Mouse (Mus musculus) CD4-positive, CD25-positive, alpha-beta regulatory T cell, adult 9 weeks (primary cell): ENCODE data around the gene Ly6g5c. TPM values are rescaled to one million over a fixed set of nuclear protein-coding genes. Genes with fewer than 3 reads are reported as not detected.

ENCODE experiments used
- polyA plus RNA-seq: library from polyadenylated mRNA; unstranded; fragments of 100-300 nt; shearing (Covaris generic); gene quantifications from one replicate; pipeline ENCODE4 v1.2.1, GENCODE M21; 2017

Ly6g5c gene
- polyA plus RNA-seq, 1 experiment from 2014 or later, result not detected

Other genes starting within 250 kb of the Ly6g5c start
- 2.2 TPM for gene Cfb, start 245.8 kb upstream of the Ly6g5c start, polyA plus RNA-seq
- gene Zbtb12, start 228.8 kb upstream of the Ly6g5c start, polyA plus RNA-seq, result 0.41 TPM
- not detected for gene Gm20547, start 226.2 kb upstream of the Ly6g5c start, polyA plus RNA-seq
- 3.0 TPM for gene C2, start 210.0 kb upstream of the Ly6g5c start, polyA plus RNA-seq
- gene Ehmt2, start 209.8 kb upstream of the Ly6g5c start, polyA plus RNA-seq, result 29.6 TPM
- not detected for gene Slc44a4, start 193.8 kb upstream of the Ly6g5c start, polyA plus RNA-seq
- gene Neu1, start 177.0 kb upstream of the Ly6g5c start, polyA plus RNA-seq, result 107 TPM
- gene Hspa1b, start 149.0 kb upstream of the Ly6g5c start, polyA plus RNA-seq, result 1.3 TPM
- gene Gm20481, start 138.4 kb upstream of the Ly6g5c start, polyA plus RNA-seq, result not detected
- 0.56 TPM for gene Hspa1a, start 136.1 kb upstream of the Ly6g5c start, polyA plus RNA-seq
- not detected for gene Hspa1l, start 135.6 kb upstream of the Ly6g5c start, polyA plus RNA-seq
- 38.4 TPM for gene Lsm2, start 126.4 kb upstream of the Ly6g5c start, polyA plus RNA-seq
- 124 TPM for gene Vars, start 107.3 kb upstream of the Ly6g5c start, polyA plus RNA-seq
- 0.17 TPM for gene Vwa7, start 91.7 kb upstream of the Ly6g5c start, polyA plus RNA-seq
- gene Sapcd1, start 80.3 kb upstream of the Ly6g5c start, polyA plus RNA-seq, result 3.2 TPM
- gene Msh5, start 61.5 kb upstream of the Ly6g5c start, polyA plus RNA-seq, result 2.7 TPM
- gene Clic1, start 58.3 kb upstream of the Ly6g5c start, polyA plus RNA-seq, result 654 TPM
- 3.6 TPM for gene Ddah2, start 49.2 kb upstream of the Ly6g5c start, polyA plus RNA-seq
- not detected for gene Ly6g6c, start 42.9 kb upstream of the Ly6g5c start, polyA plus RNA-seq
- not detected for gene Mpig6b, start 42.1 kb upstream of the Ly6g5c start, polyA plus RNA-seq
- gene Ly6g6e, start 31.4 kb upstream of the Ly6g5c start, polyA plus RNA-seq, result not detected
- not detected for gene Ly6g6d, start 30.2 kb upstream of the Ly6g5c start, polyA plus RNA-seq
- not detected for gene Ly6g6f, start 22.7 kb upstream of the Ly6g5c start, polyA plus RNA-seq
- gene Abhd16a, start 19.0 kb upstream of the Ly6g5c start, polyA plus RNA-seq, result 84.0 TPM
- gene Ly6g5b, start 7.1 kb downstream of the Ly6g5c start, polyA plus RNA-seq, result 2.5 TPM
- gene Gpank1, start 13.2 kb downstream of the Ly6g5c start, polyA plus RNA-seq, result 70.3 TPM
- 338 TPM for gene Csnk2b, start 13.8 kb downstream of the Ly6g5c start, polyA plus RNA-seq
- gene D17H6S53E, start 18.1 kb downstream of the Ly6g5c start, polyA plus RNA-seq, result 4.3 TPM
- gene Apom, start 23.8 kb downstream of the Ly6g5c start, polyA plus RNA-seq, result not detected
- 57.4 TPM for gene Bag6, start 26.9 kb downstream of the Ly6g5c start, polyA plus RNA-seq
- gene Prrc2a, start 56.6 kb downstream of the Ly6g5c start, polyA plus RNA-seq, result 29.3 TPM
- 5.1 TPM for gene Aif1, start 67.8 kb downstream of the Ly6g5c start, polyA plus RNA-seq
- gene Lst1, start 80.2 kb downstream of the Ly6g5c start, polyA plus RNA-seq, result 11.8 TPM
- 818 TPM for gene Ltb, start 86.2 kb downstream of the Ly6g5c start, polyA plus RNA-seq
- gene Tnf, start 93.7 kb downstream of the Ly6g5c start, polyA plus RNA-seq, result 55.3 TPM
- gene Lta, start 97.1 kb downstream of the Ly6g5c start, polyA plus RNA-seq, result 130 TPM
- 1.2 TPM for gene Gm16181, start 112.6 kb downstream of the Ly6g5c start, polyA plus RNA-seq
- gene Atp6v1g2, start 125.4 kb downstream of the Ly6g5c start, polyA plus RNA-seq, result 5.8 TPM
- 10.5 TPM for gene Nfkbil1, start 127.5 kb downstream of the Ly6g5c start, polyA plus RNA-seq
- 286 TPM for gene Ddx39b, start 133.5 kb downstream of the Ly6g5c start, polyA plus RNA-seq
- 5,181 TPM for gene H2-D1, start 154.5 kb downstream of the Ly6g5c start, polyA plus RNA-seq
- 0.15 TPM for gene H2-Q1, start 212.1 kb downstream of the Ly6g5c start, polyA plus RNA-seq
- 20.2 TPM for gene H2-Q2, start 234.0 kb downstream of the Ly6g5c start, polyA plus RNA-seq